Mouse (Mus musculus): ENCODE results near the gene Hsd11b1. TPM values are rescaled to one million over a fixed set of nuclear protein-coding genes. Genes with fewer than 3 reads are reported as not detected.

Hsd11b1 gene
- polyA plus RNA-seq, 1 experiment from 2014 or later, result 0.22 TPM

- peaks cover 5% of the 10 kb centered on the region; the same call in 1 of the 2 replicates for H3K4me1 ChIP-seq (ENCODE audit: control insufficient read depth, insufficient read depth, low read length)
- no peaks in the 10 kb centered on the region for H3K27me3 ChIP-seq (ENCODE audit: control insufficient read depth, insufficient read depth, low read length)
- no peak overlapping the region for H3K27ac ChIP-seq (replicated peaks; ENCODE audit: low read depth, low read length)
- no peaks in the 10 kb centered on the region for H3K36me3 ChIP-seq (ENCODE audit: control insufficient read depth, insufficient read depth, low read length)
- DNase-seq (no peak), ATAC-seq (ENCODE audit: low FRiP score, low TSS enrichment) (no peak)
- no peaks in the 10 kb centered on the region for H3K9me3 ChIP-seq (ENCODE audit: control insufficient read depth, low read length)
- WGBS, result 76% methylated on average over 6 of the region's 6 CpGs
- H3K9ac ChIP-seq (replicated peaks; ENCODE audit: low read length), result no peak overlapping the region
- no peak overlapping the region for H3K4me2 ChIP-seq (ENCODE audit: low read length)
- H3K4me3 ChIP-seq (replicated peaks; ENCODE audit: low read depth, low read length), result no peak overlapping the region
Measured at GRCm38 (mm10) chr1:193301216-193302092, 37.6 kb upstream of the Hsd11b1 start.

- Histone ChIP-seq H3K4me2 (ENCODE audit: low read length) (no peak overlapping the region), H3K4me1 (ENCODE audit: control insufficient read depth, insufficient read depth, low read length) (no peaks in the 10 kb centered on the region), H3K36me3 (ENCODE audit: control insufficient read depth, insufficient read depth, low read length) (no peaks in the 10 kb centered on the region), H3K27ac (replicated peaks; ENCODE audit: low read depth, low read length) (no peak overlapping the region), H3K9ac (replicated peaks; ENCODE audit: low read length) (no peak overlapping the region), H3K27me3 (ENCODE audit: control insufficient read depth, insufficient read depth, low read length) (no peaks in the 10 kb centered on the region), H3K4me3 (replicated peaks; ENCODE audit: low read depth, low read length) (no peak overlapping the region), H3K9me3 (ENCODE audit: control insufficient read depth, low read length) (no peaks in the 10 kb centered on the region)
- WGBS, result 71% methylated on average over 1 of the region's 1 CpGs
- no peak for DNase-seq
- ATAC-seq (ENCODE audit: low FRiP score, low TSS enrichment), result no peak
Measured at GRCm38 (mm10) chr1:193299995-193300394, 36.1 kb upstream of the Hsd11b1 start.

DNA sequence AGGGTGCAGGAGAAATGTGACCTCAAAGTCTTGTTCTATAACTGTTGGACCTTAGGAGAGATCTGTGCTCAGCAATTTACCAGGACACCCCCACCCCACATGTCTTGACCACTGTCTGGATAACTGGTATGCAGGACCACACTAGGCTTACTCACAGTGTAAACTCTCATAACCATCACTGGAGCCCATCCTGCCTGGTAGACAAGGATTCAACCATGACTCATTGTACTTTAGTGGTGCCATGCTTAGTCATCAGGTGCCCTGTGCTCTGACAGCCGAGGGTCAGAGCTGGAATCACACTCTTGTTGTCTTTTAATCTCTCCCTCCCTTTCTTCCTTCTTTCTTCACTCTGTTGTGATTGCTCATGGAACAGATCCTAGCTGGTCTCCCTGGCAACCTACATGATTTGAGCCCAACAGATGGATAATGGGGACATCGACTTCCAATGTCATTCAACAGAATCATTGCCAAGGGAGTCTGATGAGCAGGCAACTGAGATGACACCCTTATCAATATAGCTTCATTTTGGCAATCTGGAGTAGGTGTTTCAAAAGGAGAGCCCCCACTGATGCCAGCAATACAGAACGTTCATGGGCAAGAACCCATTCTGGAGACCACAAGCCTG, 34.4 kb upstream of the Hsd11b1 start:
- H3K4me1 ChIP-seq (ENCODE audit: control insufficient read depth, insufficient read depth, low read length), result no peaks in the 10 kb centered on the region
- H3K9ac ChIP-seq (replicated peaks; ENCODE audit: low read length), result no peak overlapping the region
- WGBS, result 79% methylated on average over 3 of the region's 3 CpGs
- H3K27ac ChIP-seq (replicated peaks; ENCODE audit: low read depth, low read length), result no peak overlapping the region
- H3K27me3 ChIP-seq (ENCODE audit: control insufficient read depth, insufficient read depth, low read length), result no peaks in the 10 kb centered on the region
- ATAC-seq (ENCODE audit: low FRiP score, low TSS enrichment) (no peak), DNase-seq (no peak)
- no peaks in the 10 kb centered on the region for H3K9me3 ChIP-seq (ENCODE audit: control insufficient read depth, low read length)
- H3K4me2 ChIP-seq (ENCODE audit: low read length), result no peak overlapping the region
- H3K4me3 ChIP-seq (replicated peaks; ENCODE audit: low read depth, low read length), result no peak overlapping the region
- no peaks in the 10 kb centered on the region for H3K36me3 ChIP-seq (ENCODE audit: control insufficient read depth, insufficient read depth, low read length)

GRCm38 (mm10) chr1:193295920-193296319, 32.0 kb upstream of the Hsd11b1 start:
- Histone ChIP-seq H3K9me3 (ENCODE audit: control insufficient read depth, low read length) (no peaks in the 10 kb centered on the region), H3K4me3 (replicated peaks; ENCODE audit: low read depth, low read length) (no peak overlapping the region), H3K4me2 (ENCODE audit: low read length) (no peak overlapping the region), H3K27ac (replicated peaks; ENCODE audit: low read depth, low read length) (no peak overlapping the region), H3K9ac (replicated peaks; ENCODE audit: low read length) (no peak overlapping the region), H3K4me1 (ENCODE audit: control insufficient read depth, insufficient read depth, low read length) (no peaks in the 10 kb centered on the region), H3K36me3 (ENCODE audit: control insufficient read depth, insufficient read depth, low read length) (no peaks in the 10 kb centered on the region), H3K27me3 (ENCODE audit: control insufficient read depth, insufficient read depth, low read length) (no peaks in the 10 kb centered on the region)
- ATAC-seq (ENCODE audit: low FRiP score, low TSS enrichment) (no peak), DNase-seq (no peak)
- WGBS, result 86% methylated on average over 5 of the region's 5 CpGs

DNA sequence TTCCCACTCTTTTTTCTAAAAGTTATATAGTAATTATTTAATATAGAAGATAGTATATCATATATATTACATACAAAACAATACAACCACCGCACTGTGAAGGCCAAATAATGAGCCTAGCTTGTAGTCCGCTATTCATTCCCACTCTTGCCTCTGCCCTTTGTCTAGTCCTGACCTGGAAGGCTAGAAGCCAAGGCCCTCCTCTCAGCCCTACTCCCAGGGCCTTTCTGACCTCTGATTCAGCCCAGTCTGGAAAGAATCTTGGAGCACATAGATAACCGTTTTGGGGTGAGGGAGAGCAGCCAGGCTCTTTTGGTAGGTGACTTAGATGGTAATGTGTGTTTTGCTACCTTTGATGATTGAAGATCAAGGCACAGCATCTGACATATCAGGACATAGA, 30.1 kb upstream of the Hsd11b1 start:
- Histone ChIP-seq H3K4me3 (replicated peaks; ENCODE audit: low read depth, low read length) (no peak overlapping the region), H3K4me2 (ENCODE audit: low read length) (no peak overlapping the region), H3K27me3 (ENCODE audit: control insufficient read depth, insufficient read depth, low read length) (no peaks in the 10 kb centered on the region), H3K36me3 (ENCODE audit: control insufficient read depth, insufficient read depth, low read length) (no peaks in the 10 kb centered on the region), H3K27ac (replicated peaks; ENCODE audit: low read depth, low read length) (no peak overlapping the region), H3K9ac (replicated peaks; ENCODE audit: low read length) (no peak overlapping the region), H3K9me3 (ENCODE audit: control insufficient read depth, low read length) (no peaks in the 10 kb centered on the region), H3K4me1 (ENCODE audit: control insufficient read depth, insufficient read depth, low read length) (no peaks in the 10 kb centered on the region)
- DNase-seq (no peak), ATAC-seq (ENCODE audit: low FRiP score, low TSS enrichment) (no peak)
- 73% methylated on average over 3 of the region's 3 CpGs for WGBS

DNA sequence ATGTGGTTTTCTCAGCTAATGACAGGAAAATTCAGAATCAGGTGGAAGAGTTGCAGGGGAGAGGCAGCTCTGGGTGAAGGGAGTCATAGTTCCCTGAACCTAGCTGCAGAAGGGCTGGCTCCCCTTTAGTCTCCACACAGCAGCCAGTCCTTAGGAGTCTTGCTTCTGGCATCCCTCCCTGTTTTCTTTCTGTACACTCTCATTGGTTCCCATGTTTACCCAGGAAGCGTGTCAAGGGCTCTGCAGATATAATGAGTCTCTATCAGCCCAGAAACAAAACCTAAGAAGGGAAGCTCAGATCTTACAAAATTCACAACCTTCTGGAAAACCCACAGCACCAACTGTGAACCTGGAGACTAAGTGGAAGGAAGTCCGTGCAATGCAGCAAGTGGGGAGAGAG, 29.2 kb upstream of the Hsd11b1 start:
- Histone ChIP-seq H3K4me2 (ENCODE audit: low read length) (no peak overlapping the region), H3K27me3 (ENCODE audit: control insufficient read depth, insufficient read depth, low read length) (no peaks in the 10 kb centered on the region), H3K4me1 (ENCODE audit: control insufficient read depth, insufficient read depth, low read length) (no peaks in the 10 kb centered on the region), H3K36me3 (ENCODE audit: control insufficient read depth, insufficient read depth, low read length) (no peaks in the 10 kb centered on the region), H3K9me3 (ENCODE audit: control insufficient read depth, low read length) (no peaks in the 10 kb centered on the region), H3K27ac (replicated peaks; ENCODE audit: low read depth, low read length) (no peak overlapping the region), H3K9ac (replicated peaks; ENCODE audit: low read length) (no peak overlapping the region), H3K4me3 (replicated peaks; ENCODE audit: low read depth, low read length) (no peak overlapping the region)
- 85% methylated on average over 2 of the region's 2 CpGs for WGBS
- ATAC-seq (ENCODE audit: low FRiP score, low TSS enrichment), result no peak
- no peak for DNase-seq

DNA sequence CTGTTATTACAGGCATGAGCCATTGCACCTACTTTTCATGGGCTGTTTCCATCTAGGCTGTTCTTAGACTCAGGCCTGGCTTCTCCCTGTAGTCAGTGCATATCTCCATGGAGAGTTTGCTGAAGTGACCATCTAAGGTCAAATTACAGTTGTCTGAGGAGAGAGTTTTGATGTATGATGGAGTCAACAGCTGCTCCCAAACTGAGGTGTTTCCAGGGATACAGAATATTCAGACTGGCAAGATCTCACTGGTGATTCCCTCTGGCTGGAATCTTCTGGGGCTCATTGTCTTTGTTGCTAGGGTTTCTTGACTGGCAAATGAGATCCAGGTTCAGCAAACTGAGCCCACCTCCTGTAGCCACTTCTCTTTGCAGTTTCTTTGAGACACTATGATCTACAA, 26.8 kb upstream of the Hsd11b1 start:
- Histone ChIP-seq H3K4me1 (ENCODE audit: control insufficient read depth, insufficient read depth, low read length) (no peaks in the 10 kb centered on the region), H3K9ac (replicated peaks; ENCODE audit: low read length) (no peak overlapping the region)
- no peak for ATAC-seq (ENCODE audit: low FRiP score, low TSS enrichment)

DNA sequence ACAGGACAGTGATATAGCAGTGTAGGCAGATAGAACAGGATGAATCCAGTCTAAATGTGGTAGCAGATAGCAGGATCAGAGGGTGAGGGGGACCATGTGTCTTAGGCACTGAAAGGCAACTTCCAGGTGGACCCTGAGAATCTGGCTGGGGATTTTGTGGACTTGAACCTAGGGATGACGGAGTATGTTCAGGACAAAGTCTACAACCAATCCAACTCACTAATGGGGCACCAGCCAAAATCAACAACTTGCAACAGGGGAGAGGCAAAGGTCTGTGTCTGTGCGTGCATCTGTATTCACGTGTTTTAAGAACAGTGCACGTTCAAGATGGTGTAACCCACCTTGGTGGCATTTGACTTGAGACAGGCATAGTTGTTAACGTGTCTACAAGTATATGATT, 26.0 kb upstream of the Hsd11b1 start:
- H3K9ac ChIP-seq (replicated peaks; ENCODE audit: low read length), result no peak overlapping the region
- no peaks in the 10 kb centered on the region for H3K4me1 ChIP-seq (ENCODE audit: control insufficient read depth, insufficient read depth, low read length)
- 90% methylated on average over 5 of the region's 5 CpGs for WGBS
- H3K27ac ChIP-seq (replicated peaks; ENCODE audit: low read depth, low read length), result no peak overlapping the region
- no peaks in the 10 kb centered on the region for H3K36me3 ChIP-seq (ENCODE audit: control insufficient read depth, insufficient read depth, low read length)
- no peak overlapping the region for H3K4me2 ChIP-seq (ENCODE audit: low read length)
- no peaks in the 10 kb centered on the region for H3K9me3 ChIP-seq (ENCODE audit: control insufficient read depth, low read length)
- ATAC-seq (ENCODE audit: low FRiP score, low TSS enrichment) (no peak), DNase-seq (no peak)
- no peak overlapping the region for H3K4me3 ChIP-seq (replicated peaks; ENCODE audit: low read depth, low read length)
- no peaks in the 10 kb centered on the region for H3K27me3 ChIP-seq (ENCODE audit: control insufficient read depth, insufficient read depth, low read length)

More for the DNA sequence above, 26.8 kb upstream of the Hsd11b1 start:
- no peak for DNase-seq
- Histone ChIP-seq H3K27ac (replicated peaks; ENCODE audit: low read depth, low read length) (no peak overlapping the region), H3K9me3 (ENCODE audit: control insufficient read depth, low read length) (no peaks in the 10 kb centered on the region), H3K4me2 (ENCODE audit: low read length) (no peak overlapping the region), H3K27me3 (ENCODE audit: control insufficient read depth, insufficient read depth, low read length) (no peaks in the 10 kb centered on the region), H3K36me3 (ENCODE audit: control insufficient read depth, insufficient read depth, low read length) (no peaks in the 10 kb centered on the region), H3K4me3 (replicated peaks; ENCODE audit: low read depth, low read length) (no peak overlapping the region)

- no peak overlapping the region for H3K4me3 ChIP-seq (replicated peaks; ENCODE audit: low read depth, low read length)
- H3K27ac ChIP-seq (replicated peaks; ENCODE audit: low read depth, low read length), result no peak overlapping the region
- H3K36me3 ChIP-seq (ENCODE audit: control insufficient read depth, insufficient read depth, low read length), result no peaks in the 10 kb centered on the region
- H3K4me2 ChIP-seq (ENCODE audit: low read length), result no peak overlapping the region
- 93% methylated on average over 3 of the region's 3 CpGs for WGBS
- DNase-seq (no peak), ATAC-seq (ENCODE audit: low FRiP score, low TSS enrichment) (no peak)
- no peak overlapping the region for H3K9ac ChIP-seq (replicated peaks; ENCODE audit: low read length)
- no peaks in the 10 kb centered on the region for H3K9me3 ChIP-seq (ENCODE audit: control insufficient read depth, low read length)
- no peaks in the 10 kb centered on the region for H3K4me1 ChIP-seq (ENCODE audit: control insufficient read depth, insufficient read depth, low read length)
- H3K27me3 ChIP-seq (ENCODE audit: control insufficient read depth, insufficient read depth, low read length), result no peaks in the 10 kb centered on the region
Measured at GRCm38 (mm10) chr1:193289076-193289475, 25.2 kb upstream of the Hsd11b1 start.

Measured in midbrain, embryonic 14.5 days (tissue).